Mouse (Mus musculus) hindbrain, embryonic 10.5 days (tissue): ENCODE measurements around the gene Trim17. TPM values are rescaled to one million over a fixed set of nuclear protein-coding genes. Genes with fewer than 3 reads are reported as not detected.
A peak's percentile ranks its signal among the peaks of the same experiment; 100 is the strongest.

Experiments used
- DNase-seq: peaks from one replicate; pipeline ENCODE4 v3.0.0-alpha.2; 2017; ENCODE audit warnings: low spot score
- H3K27ac ChIP-seq: fragments of 300-500 bp; sonication (generic); 2 replicates; pipeline ENCODE4 v1.5.1; 2016; ENCODE audit warnings: mild to moderate bottlenecking, moderate library complexity
- H3K27me3 ChIP-seq: fragments of 300-500 bp; sonication (generic); 2 replicates; pipeline ENCODE4 v1.6.1; 2016; ENCODE audit warnings: mild to moderate bottlenecking; ENCODE audit not compliant: poor library complexity, insufficient read depth, severe bottlenecking
- H3K36me3 ChIP-seq: fragments of 300-500 bp; sonication (generic); 2 replicates; pipeline ENCODE4 v1.6.1; 2016; ENCODE audit warnings: mild to moderate bottlenecking, moderate library complexity
- H3K4me1 ChIP-seq: fragments of 300-500 bp; sonication (generic); replicated peaks from 2 replicates; pipeline ENCODE4 v1.6.1; 2016; ENCODE audit warnings: mild to moderate bottlenecking
- H3K4me3 ChIP-seq: fragments of 300-500 bp; sonication (generic); 2 replicates; pipeline ENCODE4 v1.5.1; 2016; ENCODE audit warnings: mild to moderate bottlenecking, moderate library complexity
- H3K9me3 ChIP-seq: fragments of 300-500 bp; sonication (generic); 2 replicates; pipeline ENCODE4 v1.6.1; 2016; ENCODE audit warnings: mild to moderate bottlenecking, moderate library complexity
- WGBS: fragments of 180-500 bp; shearing (Covaris S2); methylation state at CpG from one replicate; pipeline ENCODE4 v1.1.7; 2016; 5-methylcytosine and 5-hydroxymethylcytosine counted together
- polyA plus RNA-seq: library from polyadenylated mRNA; unstranded; fragments of >200 nt; fragmentation: Nextera tagmentation; extraction: Ambion mirVana; gene quantifications from 2 replicates; pipeline ENCODE4 v1.2.1, GENCODE M21; 2016

The Trim17 gene
- polyA plus RNA-seq, 1 experiment from 2014 or later, result 0.85 TPM

GRCm38 (mm10) chr11:58963543-58963942 is 9.1 kb downstream of the Trim17 start:
- Histone ChIP-seq H3K4me1 (peaks cover 34% of the 10 kb centered on the region), H3K27ac (no peak overlapping the region), H3K4me3 (no peak overlapping the region), H3K36me3 (peaks cover 13% of the 10 kb centered on the region), H3K9me3 (peaks cover 8% of the 10 kb centered on the region), H3K27me3 (peaks cover 34% of the 10 kb centered on the region)
- no peak for DNase-seq
- WGBS, result 37% methylated on average over 17 of the region's 17 CpGs

DNA sequence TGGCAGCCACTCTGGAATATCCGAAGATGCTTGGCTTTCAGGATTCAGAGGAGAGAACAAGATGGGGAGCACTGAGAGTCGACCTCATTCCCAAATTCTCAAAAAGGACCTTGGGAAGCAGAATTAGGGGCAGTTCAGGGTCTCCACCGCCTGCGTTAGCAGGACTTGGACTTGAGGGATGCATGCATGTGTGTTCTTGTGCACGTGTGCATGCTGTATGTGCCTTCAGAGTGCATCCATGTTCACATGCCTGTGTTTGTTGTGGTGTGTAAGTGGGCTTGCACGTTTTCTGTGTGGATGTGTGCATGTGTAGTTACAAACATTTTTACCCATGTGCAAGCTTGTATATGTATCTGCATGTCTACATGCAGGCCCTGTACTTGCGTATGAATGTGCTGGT is 9.7 kb downstream of the Trim17 start:
- Histone ChIP-seq H3K27ac (no peak overlapping the region), H3K27me3 (peaks cover 32% of the 10 kb centered on the region), H3K9me3 (peaks cover 8% of the 10 kb centered on the region), H3K36me3 (peaks cover 17% of the 10 kb centered on the region), H3K4me3 (no peak overlapping the region), H3K4me1 (peaks cover 33% of the 10 kb centered on the region)
- DNase-seq, result no peak
- 86% methylated on average over 7 of the region's 7 CpGs for WGBS

DNA sequence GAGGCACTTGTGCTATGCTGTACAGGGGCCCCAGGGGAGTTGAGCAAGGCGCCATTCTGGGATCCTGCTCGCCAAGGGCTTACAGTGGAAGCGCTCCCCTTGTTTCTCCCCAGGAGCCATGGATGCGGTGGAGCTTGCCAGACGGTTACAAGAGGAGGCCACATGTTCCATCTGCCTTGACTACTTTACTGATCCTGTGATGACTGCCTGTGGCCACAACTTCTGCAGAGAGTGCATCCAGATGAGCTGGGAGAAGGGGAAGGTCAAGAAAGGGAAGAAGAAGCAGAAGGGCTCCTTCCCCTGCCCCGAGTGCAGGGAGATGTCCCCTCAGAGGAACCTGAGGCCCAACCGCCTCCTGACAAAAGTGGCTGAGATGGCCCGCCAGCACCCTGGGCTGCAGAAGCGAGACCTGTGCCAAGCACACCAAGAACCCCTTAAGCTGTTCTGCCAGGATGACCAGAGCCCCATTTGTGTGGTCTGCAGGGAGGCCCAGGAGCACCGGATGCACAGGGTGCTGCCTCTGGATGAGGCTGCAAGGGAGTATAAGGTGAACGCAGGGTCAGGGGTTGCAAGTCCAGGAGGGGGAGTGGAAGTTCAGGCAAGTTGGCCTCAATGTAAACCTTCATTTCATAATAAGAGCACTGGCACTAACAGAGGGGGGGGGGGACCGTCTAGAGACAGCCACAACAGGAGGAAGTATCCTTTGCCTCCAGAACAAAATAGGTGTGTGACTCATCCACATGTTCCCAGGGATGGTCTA is 10.7 kb downstream of the Trim17 start:
- 47% methylated on average over 12 of the region's 12 CpGs for WGBS
- H3K36me3 ChIP-seq, result peaks cover 27% of the 10 kb centered on the region
- peaks cover 8% of the 10 kb centered on the region for H3K9me3 ChIP-seq
- H3K4me1 ChIP-seq, result peaks cover 27% of the 10 kb centered on the region
- H3K27me3 ChIP-seq, result peaks cover 32% of the 10 kb centered on the region
- peak overlapping the region; percentile 70 for H3K27ac ChIP-seq
- H3K4me3 ChIP-seq, result no peak overlapping the region
- DNase-seq, result no peak

GRCm38 (mm10) chr11:58967346-58967745 is 12.9 kb downstream of the Trim17 start:
- Histone ChIP-seq H3K36me3 (peaks cover 49% of the 10 kb centered on the region), H3K27ac (no peak overlapping the region), H3K4me3 (no peak overlapping the region), H3K4me1 (peaks cover 27% of the 10 kb centered on the region), H3K9me3 (no peaks in the 10 kb centered on the region), H3K27me3 (peaks cover 19% of the 10 kb centered on the region)
- WGBS, result 97% methylated on average over 1 of the region's 1 CpGs
- DNase-seq, result no peak

DNA sequence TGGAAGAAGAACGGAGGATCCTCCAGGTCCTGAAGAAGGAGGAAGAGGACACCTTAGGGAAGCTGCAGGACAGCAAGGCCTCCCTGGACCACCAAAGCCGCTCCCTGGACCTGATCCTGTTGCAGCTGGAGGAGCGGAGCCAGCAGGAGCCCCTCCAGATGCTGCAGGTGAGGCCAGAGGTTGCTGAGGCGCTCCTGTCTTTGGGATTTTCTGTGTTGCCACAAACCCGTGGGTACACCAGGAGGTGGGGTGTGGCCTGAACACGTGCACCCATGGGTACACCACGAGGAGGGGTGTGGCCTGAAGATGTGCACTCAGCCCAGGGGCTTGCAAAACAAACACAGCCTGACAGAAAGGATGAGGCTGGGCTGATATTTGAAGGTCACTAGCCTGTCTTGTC is 14.1 kb downstream of the Trim17 start:
- no peaks in the 10 kb centered on the region for H3K9me3 ChIP-seq
- no peak overlapping the region for H3K4me3 ChIP-seq
- WGBS, result 82% methylated on average over 7 of the region's 7 CpGs
- peaks cover 53% of the 10 kb centered on the region for H3K36me3 ChIP-seq
- no peak for DNase-seq
- H3K4me1 ChIP-seq, result peaks cover 22% of the 10 kb centered on the region
- peaks cover 7% of the 10 kb centered on the region; the same call in 1 of the 2 replicates for H3K27me3 ChIP-seq
- no peak overlapping the region for H3K27ac ChIP-seq

- peaks cover 57% of the 10 kb centered on the region for H3K36me3 ChIP-seq
- no peak overlapping the region for H3K27ac ChIP-seq
These were observed 14.5 kb downstream of the Trim17 start for GRCm38 (mm10) chr11:58969027-58969426.

DNA sequence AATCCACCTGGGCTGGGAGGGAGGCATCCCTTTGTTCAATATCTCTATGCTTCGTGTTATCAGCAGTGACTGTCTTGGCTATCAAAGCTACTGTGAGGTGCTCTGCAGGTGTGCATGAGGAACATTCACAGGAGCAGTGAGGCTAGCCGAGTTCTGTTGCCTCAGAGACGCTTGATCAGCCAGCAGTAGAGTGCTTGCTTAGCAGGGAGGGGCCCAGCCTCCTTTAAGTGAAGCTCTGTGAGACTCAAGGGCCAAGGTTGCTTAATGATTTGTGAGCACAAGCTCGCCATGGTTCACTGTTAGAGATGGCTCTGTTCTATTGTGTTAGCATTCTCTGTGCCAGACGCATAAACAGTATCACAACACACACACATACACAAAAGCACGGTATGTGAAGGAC is 15.2 kb downstream of the Trim17 start:
- Histone ChIP-seq H3K4me3 (no peak overlapping the region), H3K4me1 (peaks cover 17% of the 10 kb centered on the region), H3K9me3 (no peaks in the 10 kb centered on the region), H3K27ac (no peak overlapping the region), H3K36me3 (peaks cover 63% of the 10 kb centered on the region), H3K27me3 (no peaks in the 10 kb centered on the region)
- DNase-seq, result no peak
- WGBS, result 77% methylated on average over 6 of the region's 6 CpGs

More at GRCm38 (mm10) chr11:58969027-58969426, 14.5 kb downstream of the Trim17 start:
- Histone ChIP-seq H3K9me3 (no peaks in the 10 kb centered on the region), H3K27me3 (0 out of 2 replicates have a peak, but pooled peaks cover 2% of the 10 kb centered on the region), H3K4me1 (peaks cover 18% of the 10 kb centered on the region), H3K4me3 (no peak overlapping the region)
- WGBS, result 89% methylated on average over 8 of the region's 8 CpGs
- DNase-seq, result no peak

DNA sequence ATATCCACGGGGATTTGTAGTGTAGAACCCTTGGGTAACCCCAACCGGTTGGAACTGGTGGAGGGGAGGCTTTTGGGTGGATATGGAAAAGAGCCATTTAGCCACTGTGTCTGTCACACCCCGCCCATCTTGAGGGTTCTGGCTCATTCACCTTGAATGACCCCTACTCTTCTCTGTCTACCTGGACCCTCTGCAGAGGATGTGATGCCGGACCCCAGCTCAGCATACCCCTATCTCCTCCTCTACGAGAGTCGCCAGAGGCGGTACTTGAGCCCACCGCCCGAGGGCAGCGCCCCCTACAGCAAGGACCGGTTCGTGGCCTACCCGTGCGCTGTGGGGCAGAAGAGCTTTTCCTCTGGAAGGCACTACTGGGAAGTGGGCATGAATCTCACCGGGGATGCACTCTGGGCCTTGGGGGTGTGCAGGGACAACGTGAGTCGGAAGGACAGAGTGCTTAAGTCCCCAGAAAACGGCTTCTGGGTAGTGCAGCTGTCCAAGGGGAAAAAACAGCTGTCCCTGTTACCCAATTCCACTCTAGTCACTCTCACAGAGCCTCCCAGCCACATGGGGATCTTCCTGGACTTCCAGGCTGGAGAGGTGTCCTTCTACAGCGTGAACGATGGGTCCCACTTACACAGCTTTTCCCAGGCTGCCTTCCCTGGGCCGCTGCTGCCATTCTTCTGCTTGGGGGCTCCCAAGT is 16.5 kb downstream of the Trim17 start:
- Histone ChIP-seq H3K9me3 (no peaks in the 10 kb centered on the region), H3K27me3 (no peaks in the 10 kb centered on the region), H3K4me1 (peaks cover 14% of the 10 kb centered on the region), H3K36me3 (peaks cover 74% of the 10 kb centered on the region), H3K27ac (no peak overlapping the region), H3K4me3 (no peak overlapping the region)
- DNase-seq, result no peak
- 87% methylated on average over 21 of the region's 21 CpGs for WGBS

DNA sequence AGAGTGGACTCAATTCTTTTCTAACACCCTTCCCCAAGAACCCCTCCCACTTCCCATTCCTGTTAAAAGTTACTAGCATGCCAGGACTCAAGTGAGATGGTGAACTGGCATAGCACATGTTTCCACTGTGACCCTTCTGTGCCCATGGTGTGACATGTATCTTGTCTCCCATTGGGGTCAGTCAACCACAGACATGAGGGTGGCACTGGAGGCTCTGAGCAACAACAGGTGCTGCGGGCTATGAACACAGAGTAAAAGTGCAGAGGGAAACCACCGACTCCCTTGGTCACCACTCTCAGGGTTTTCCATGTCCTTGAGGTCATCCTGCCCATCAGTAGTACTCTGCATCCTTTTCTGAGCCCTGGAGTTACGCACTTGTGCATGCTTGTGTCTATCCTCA is 17.3 kb downstream of the Trim17 start:
- DNase-seq, result no peak
- Histone ChIP-seq H3K9me3 (no peaks in the 10 kb centered on the region), H3K4me3 (no peak overlapping the region), H3K4me1 (peaks cover 23% of the 10 kb centered on the region), H3K27me3 (no peaks in the 10 kb centered on the region), H3K27ac (no peak overlapping the region), H3K36me3 (peaks cover 74% of the 10 kb centered on the region)
- 93% methylated on average over 3 of the region's 3 CpGs for WGBS

- peaks cover 39% of the 10 kb centered on the region for H3K4me1 ChIP-seq
- H3K27me3 ChIP-seq, result no peaks in the 10 kb centered on the region
- no peaks in the 10 kb centered on the region for H3K9me3 ChIP-seq
- H3K4me3 ChIP-seq, result no peak overlapping the region
- H3K27ac ChIP-seq, result no peak overlapping the region
- 91% methylated on average over 3 of the region's 3 CpGs for WGBS
- DNase-seq, result no peak
- H3K36me3 ChIP-seq, result peaks cover 54% of the 10 kb centered on the region
These were observed 19.9 kb downstream of the Trim17 start for GRCm38 (mm10) chr11:58974414-58974813.

DNA sequence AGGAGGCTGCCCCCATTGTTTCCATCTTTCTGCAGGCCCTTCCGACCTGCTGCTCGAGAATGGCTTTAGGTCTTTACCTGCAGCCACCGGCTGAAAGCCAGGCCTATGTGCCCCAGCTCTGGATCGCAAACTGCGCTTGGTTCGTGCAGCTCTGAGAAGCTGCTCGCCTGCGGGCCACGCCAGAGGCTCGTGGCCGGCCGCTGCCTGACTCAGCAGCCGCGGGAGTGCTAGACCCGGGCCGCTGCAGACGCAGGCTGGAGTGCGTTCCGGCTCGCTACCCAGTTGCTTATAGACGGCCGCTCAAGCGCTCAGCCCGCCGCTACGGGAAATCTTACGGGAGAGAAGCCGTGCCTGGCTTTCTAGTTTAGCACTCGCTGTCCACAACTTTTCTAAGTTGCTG is 22.7 kb downstream of the Trim17 start:
- under 1% methylated on average over 29 of the region's 29 CpGs for WGBS
- DNase-seq, result peak; percentile 46
- no peaks in the 10 kb centered on the region for H3K27me3 ChIP-seq

DNA sequence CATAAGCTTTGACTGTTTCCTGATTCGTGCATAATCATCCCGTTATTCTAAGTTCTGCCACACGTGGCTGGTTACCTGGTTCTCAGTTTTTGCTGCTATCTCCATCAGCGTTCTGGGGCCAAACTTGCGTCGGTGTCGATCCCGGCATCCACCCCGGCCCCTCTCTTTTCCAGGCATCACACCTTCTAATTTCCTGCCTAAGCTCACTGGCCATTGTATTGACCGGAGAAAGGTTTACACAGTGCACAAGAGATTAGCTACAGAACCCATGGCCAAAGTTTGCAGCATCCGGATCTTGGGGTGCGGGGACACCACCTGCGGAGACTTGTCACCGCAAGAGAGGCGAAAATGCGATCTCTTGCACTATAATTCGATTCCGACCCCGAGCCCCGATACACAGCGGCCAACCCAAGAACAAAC is 23.1 kb downstream of the Trim17 start:
- Histone ChIP-seq H3K9me3 (no peaks in the 10 kb centered on the region), H3K27ac (peak overlapping the region; percentile 92), H3K4me1 (peaks cover 62% of the 10 kb centered on the region), H3K27me3 (no peaks in the 10 kb centered on the region), H3K4me3 (peak overlapping the region; percentile 97), H3K36me3 (peaks cover 39% of the 10 kb centered on the region)
- DNase-seq, result no peak
- WGBS, result under 1% methylated on average over 21 of the region's 21 CpGs

More for the DNA sequence above, 22.7 kb downstream of the Trim17 start:
- Histone ChIP-seq H3K27ac (peak overlapping the region; percentile 92), H3K36me3 (peaks cover 39% of the 10 kb centered on the region), H3K4me1 (peaks cover 62% of the 10 kb centered on the region), H3K9me3 (no peaks in the 10 kb centered on the region), H3K4me3 (peak overlapping the region; percentile 97)

GRCm38 (mm10) chr11:58978027-58978705 is 23.7 kb downstream of the Trim17 start, which contains the start of gene Trim11:
Trim11 (plus strand) TSS chr11:58978093.
- WGBS, result under 1% methylated on average over 64 of the region's 64 CpGs
- Histone ChIP-seq H3K4me3 (peak within 1 kb of the TSS; percentile 97), H3K27me3 (no peaks in the 10 kb centered on the region), H3K27ac (peak within 1 kb of the TSS; percentile 92), H3K9me3 (no peaks in the 10 kb centered on the region), H3K36me3 (peaks cover 43% of the 10 kb centered on the region), H3K4me1 (peaks cover 62% of the 10 kb centered on the region)
- DNase-seq, result peak; percentile 80
